Mouse (Mus musculus) macrophage (primary cell): Measurements from ENCODE around the gene Shisa8. TPM values are rescaled to one million over a fixed set of nuclear protein-coding genes. Genes with fewer than 3 reads are reported as not detected.

Source experiments
- H3K27ac ChIP-seq: fragments of 350-480 bp; formaldehyde crosslinking; 2 replicates; pipeline ENCODE4 v1.9.0; 2021
- H3K36me3 ChIP-seq: fragments of 350-480 bp; formaldehyde crosslinking; 2 replicates; pipeline ENCODE4 v1.9.0; 2021; ENCODE audit errors: inconsistent target
- H3K4me3 ChIP-seq: fragments of 350-480 bp; formaldehyde crosslinking; 2 replicates; pipeline ENCODE4 v1.9.0; 2021; ENCODE audit errors: inconsistent target
- H3K79me2 ChIP-seq: fragments of 350-480 bp; formaldehyde crosslinking; 2 replicates; pipeline ENCODE4 v1.9.0; 2021; ENCODE audit errors: inconsistent target
- WGBS: methylation state at CpG from one replicate; pipeline ENCODE4 v1.1.7; 2026; ENCODE audit warnings: inconsistent platforms; ENCODE audit not compliant: missing documents; 5-methylcytosine and 5-hydroxymethylcytosine counted together
- polyA plus RNA-seq: library from polyadenylated mRNA; stranded (reverse); fragments of 250-400 nt; gene quantifications from 3 replicates; pipeline ENCODE4 v1.2.4, GENCODE M21; 2018; ENCODE audit warnings: inconsistent platforms

Shisa8 gene
- polyA plus RNA-seq, 1 experiment from 2014 or later = not detected

- H3K79me2 ChIP-seq = peaks cover 94% of the 10 kb centered on the region
- H3K4me3 ChIP-seq = no peak overlapping the region
- WGBS = 53% methylated on average over 22 of the region's 22 CpGs
- H3K36me3 ChIP-seq = peaks cover 17% of the 10 kb centered on the region; the same call in 1 of the 2 replicates
- no peak overlapping the region for H3K27ac ChIP-seq
Observed at GRCm38 (mm10) chr15:82166240-82167100, 46.1 kb downstream of the Shisa8 start.

- H3K4me3 ChIP-seq = no peak overlapping the region
- no peak overlapping the region for H3K27ac ChIP-seq
- H3K79me2 ChIP-seq = peaks cover 100% of the 10 kb centered on the region
- H3K36me3 ChIP-seq = peaks cover 10% of the 10 kb centered on the region; the same call in 1 of the 2 replicates
- 43% methylated on average over 8 of the region's 8 CpGs for WGBS
Observed at GRCm38 (mm10) chr15:82165332-82166239, 47.0 kb downstream of the Shisa8 start.

GRCm38 (mm10) chr15:82164496-82164895 lies 48.1 kb downstream of the Shisa8 start:
- 80% methylated on average over 4 of the region's 7 CpGs for WGBS
- H3K36me3 ChIP-seq = no peaks in the 10 kb centered on the region
- H3K27ac ChIP-seq = no peak overlapping the region
- no peak overlapping the region for H3K4me3 ChIP-seq
- peaks cover 100% of the 10 kb centered on the region for H3K79me2 ChIP-seq

- H3K27ac ChIP-seq = no peak overlapping the region
- whole genome bisulfite sequencing = 32% methylated on average over 4 of the region's 4 CpGs
- no peaks in the 10 kb centered on the region for H3K36me3 ChIP-seq
- peaks cover 100% of the 10 kb centered on the region for H3K79me2 ChIP-seq
- H3K4me3 ChIP-seq = no peak overlapping the region
Observed at GRCm38 (mm10) chr15:82164061-82164399, 48.6 kb downstream of the Shisa8 start.

- H3K79me2 ChIP-seq = peaks cover 100% of the 10 kb centered on the region
- WGBS = 79% methylated on average over 10 of the region's 10 CpGs
- H3K27ac ChIP-seq = no peak overlapping the region
- H3K36me3 ChIP-seq = no peaks in the 10 kb centered on the region
- no peak overlapping the region for H3K4me3 ChIP-seq
Observed at GRCm38 (mm10) chr15:82163356-82164060, 49.1 kb downstream of the Shisa8 start.

GRCm38 (mm10) chr15:82161965-82162600 lies 50.5 kb downstream of the Shisa8 start:
- Histone ChIP-seq H3K4me3 (no peak overlapping the region), H3K27ac (no peak overlapping the region), H3K79me2 (peaks cover 100% of the 10 kb centered on the region), H3K36me3 (no peaks in the 10 kb centered on the region)
- WGBS = 87% methylated on average over 12 of the region's 12 CpGs

GRCm38 (mm10) chr15:82160731-82161640 lies 51.6 kb downstream of the Shisa8 start:
- Histone ChIP-seq H3K4me3 (no peak overlapping the region), H3K79me2 (peaks cover 100% of the 10 kb centered on the region), H3K27ac (no peak overlapping the region), H3K36me3 (no peaks in the 10 kb centered on the region)
- WGBS = 69% methylated on average over 11 of the region's 11 CpGs

- H3K36me3 ChIP-seq = no peaks in the 10 kb centered on the region
- H3K79me2 ChIP-seq = peaks cover 100% of the 10 kb centered on the region
- no peak overlapping the region for H3K4me3 ChIP-seq
- 95% methylated on average over 9 of the region's 9 CpGs for WGBS
- H3K27ac ChIP-seq = no peak overlapping the region
Observed at GRCm38 (mm10) chr15:82159471-82159870, 53.1 kb downstream of the Shisa8 start.

GRCm38 (mm10) chr15:82158243-82159035 lies 54.2 kb downstream of the Shisa8 start:
- Histone ChIP-seq H3K79me2 (peaks cover 100% of the 10 kb centered on the region), H3K27ac (no peak overlapping the region), H3K36me3 (no peaks in the 10 kb centered on the region), H3K4me3 (no peak overlapping the region)
- WGBS = 78% methylated on average over 17 of the region's 17 CpGs

- 17% methylated on average over 9 of the region's 10 CpGs for WGBS
- peaks cover 100% of the 10 kb centered on the region for H3K79me2 ChIP-seq
- peak overlapping the region; percentile 46 for H3K27ac ChIP-seq
- no peak overlapping the region for H3K4me3 ChIP-seq
- no peaks in the 10 kb centered on the region for H3K36me3 ChIP-seq
Observed at GRCm38 (mm10) chr15:82156902-82157301, 55.7 kb downstream of the Shisa8 start.

- no peaks in the 10 kb centered on the region for H3K36me3 ChIP-seq
Observed at GRCm38 (mm10) chr15:82156298-82156697, 56.3 kb downstream of the Shisa8 start.

More at GRCm38 (mm10) chr15:82156298-82156697, 56.3 kb downstream of the Shisa8 start:
- 40% methylated on average over 6 of the region's 6 CpGs for WGBS
- H3K4me3 ChIP-seq = no peak overlapping the region
- peaks cover 100% of the 10 kb centered on the region for H3K79me2 ChIP-seq
- peak overlapping the region; percentile 46 for H3K27ac ChIP-seq
